Mouse (Mus musculus) E14TG2a.4 (cell line): ENCODE results near the gene Prkci.

Experiments
- H3K27me3 ChIP-seq: 2 replicates; pipeline ENCODE4 v1.6.1; 2014; ENCODE audit warnings: low read length, control low read depth; ENCODE audit not compliant: insufficient read depth
- H3K36me3 ChIP-seq: 2 replicates; pipeline ENCODE4 v1.6.1; 2014; ENCODE audit warnings: low read length, control low read depth; ENCODE audit not compliant: insufficient read depth
- H3K4me1 ChIP-seq: replicated peaks from 2 replicates; pipeline ENCODE4 v1.6.1; 2014; ENCODE audit warnings: low read depth, low read length, control low read depth
- H3K4me3 ChIP-seq: replicated peaks from 2 replicates; pipeline ENCODE4 v1.5.1; 2014; ENCODE audit warnings: mild to moderate bottlenecking, low read length
- H3K9me3 ChIP-seq: 2 replicates; pipeline ENCODE4 v1.6.1; 2014; ENCODE audit warnings: low read length, control low read depth
- CTCF ChIP-seq: conservative IDR thresholded peaks from 2 replicates; pipeline ENCODE4 v1.5.1; 2014; ENCODE audit warnings: low read length
- NANOG ChIP-seq: IDR thresholded peaks from 2 replicates; pipeline ENCODE4 v1.6.1; 2014; ENCODE audit warnings: borderline replicate concordance, low read length, mixed read lengths
- POU5F1 ChIP-seq: IDR thresholded peaks from 2 replicates; pipeline ENCODE4 v1.6.1; 2014; ENCODE audit warnings: low read length, borderline replicate concordance

Gene Prkci

GRCm38 (mm10) chr3:31042992-31043391 lies 47.4 kb downstream of the Prkci start:
- peaks cover 98% of the 10 kb centered on the region for H3K36me3 ChIP-seq
- no peaks in the 10 kb centered on the region for H3K27me3 ChIP-seq
- TF ChIP-seq POU5F1 (no peak), NANOG (no peak), CTCF (no peak)
- H3K4me1 ChIP-seq = peaks cover 23% of the 10 kb centered on the region
- H3K9me3 ChIP-seq = no peaks in the 10 kb centered on the region
- H3K4me3 ChIP-seq = peak overlapping the region; percentile 69

- TF ChIP-seq POU5F1 = no peak
- no peak for TF ChIP-seq NANOG
- TF ChIP-seq CTCF = no peak; the same call in 1 of the 2 replicates
- H3K4me3 ChIP-seq = no peak overlapping the region
- H3K27me3 ChIP-seq = no peaks in the 10 kb centered on the region
- peaks cover 98% of the 10 kb centered on the region for H3K36me3 ChIP-seq
- H3K4me1 ChIP-seq = peaks cover 24% of the 10 kb centered on the region
- no peaks in the 10 kb centered on the region for H3K9me3 ChIP-seq
Measured at GRCm38 (mm10) chr3:31047263-31047662, 51.7 kb downstream of the Prkci start.

- no peak for TF ChIP-seq CTCF
- no peak for TF ChIP-seq NANOG
- no peak for TF ChIP-seq POU5F1
- peaks cover 91% of the 10 kb centered on the region for H3K36me3 ChIP-seq
- no peaks in the 10 kb centered on the region for H3K9me3 ChIP-seq
- H3K4me3 ChIP-seq = no peak overlapping the region
- peaks cover 27% of the 10 kb centered on the region for H3K4me1 ChIP-seq
- H3K27me3 ChIP-seq = no peaks in the 10 kb centered on the region
Measured at GRCm38 (mm10) chr3:31049087-31049486, 53.5 kb downstream of the Prkci start.

- Histone ChIP-seq H3K4me3 (no peak overlapping the region), H3K4me1 (peaks cover 37% of the 10 kb centered on the region), H3K27me3 (no peaks in the 10 kb centered on the region), H3K9me3 (no peaks in the 10 kb centered on the region), H3K36me3 (peaks cover 78% of the 10 kb centered on the region)
- TF ChIP-seq CTCF (no peak), POU5F1 (no peak), NANOG (no peak)
Measured at GRCm38 (mm10) chr3:31050375-31050774, 54.8 kb downstream of the Prkci start.

- Histone ChIP-seq H3K27me3 (no peaks in the 10 kb centered on the region), H3K4me3 (no peak overlapping the region), H3K36me3 (peaks cover 64% of the 10 kb centered on the region), H3K9me3 (no peaks in the 10 kb centered on the region), H3K4me1 (peaks cover 41% of the 10 kb centered on the region)
- TF ChIP-seq CTCF (no peak), POU5F1 (no peak), NANOG (no peak)
Measured at GRCm38 (mm10) chr3:31051730-31052129, 56.2 kb downstream of the Prkci start.

- TF ChIP-seq CTCF = no peak
- TF ChIP-seq POU5F1 = no peak
- no peak for TF ChIP-seq NANOG
- Histone ChIP-seq H3K4me1 (peaks cover 47% of the 10 kb centered on the region), H3K27me3 (no peaks in the 10 kb centered on the region), H3K4me3 (0 out of 2 replicates have a peak overlapping the region, but pooled peaks have one; percentile 14), H3K9me3 (no peaks in the 10 kb centered on the region), H3K36me3 (peaks cover 49% of the 10 kb centered on the region)
Measured at GRCm38 (mm10) chr3:31053191-31053590, 57.6 kb downstream of the Prkci start.

GRCm38 (mm10) chr3:31054888-31055287 lies 59.3 kb downstream of the Prkci start:
- Histone ChIP-seq H3K4me1 (peaks cover 56% of the 10 kb centered on the region), H3K27me3 (no peaks in the 10 kb centered on the region), H3K36me3 (peaks cover 32% of the 10 kb centered on the region), H3K9me3 (no peaks in the 10 kb centered on the region), H3K4me3 (no peak overlapping the region)
- TF ChIP-seq POU5F1 = no peak
- TF ChIP-seq NANOG = no peak
- TF ChIP-seq CTCF = no peak

- peaks cover 20% of the 10 kb centered on the region for H3K36me3 ChIP-seq
- peak overlapping the region; percentile 72 for H3K4me3 ChIP-seq
Measured at GRCm38 (mm10) chr3:31056047-31056650, 60.6 kb downstream of the Prkci start.

More at GRCm38 (mm10) chr3:31056047-31056650, 60.6 kb downstream of the Prkci start:
- no peaks in the 10 kb centered on the region for H3K9me3 ChIP-seq
- no peaks in the 10 kb centered on the region for H3K27me3 ChIP-seq
- H3K4me1 ChIP-seq = peaks cover 66% of the 10 kb centered on the region
- TF ChIP-seq POU5F1 (no peak), NANOG (no peak), CTCF (no peak)
